Mouse (Mus musculus) adrenal gland, postnatal 36 days (tissue): ENCODE results near the gene Psat1. TPM values are rescaled to one million over a fixed set of nuclear protein-coding genes. Genes with fewer than 3 reads are reported as not detected.

ENCODE experiments used
- DNase-seq, 2 experiments: peaks; one replicate each; pipeline ENCODE4 v3.0.0; 2021; ENCODE audit warnings: mixed read lengths in 1 of 2
- long read RNA-seq, 2 experiments: library from polyadenylated mRNA; stranded (forward); transcript quantifications; one replicate each; pipeline ENCODE4 v2.0.0; 2021; ENCODE audit warnings: borderline sequencing depth in 2 of 2
- total RNA-seq, 2 experiments: library from RNA; stranded (reverse); gene quantifications; 2 replicates each; pipeline ENCODE4 v1.2.3; 2021

The Psat1 gene
- total RNA-seq = 100 to 1,000 TPM in 1 of 2 experiments, 10 to 100 TPM in 1; 80.4 to 224 TPM
- long read RNA-seq, experiment 1, transcript Psat1-201 (9 exons, 2,617 nt) = major isoform, 117 of 126 reads
- long read RNA-seq, experiment 1, partial matches to known transcripts = 5 of 126 reads
- long read RNA-seq, experiment 1, other reads (novel, unspliced or antisense) = 3 of 126 reads
- long read RNA-seq, experiment 2, transcript Psat1-201 (9 exons, 2,617 nt) = major isoform, 33 of 38 reads
- long read RNA-seq, experiment 2, partial matches to known transcripts = 1 of 38 reads
- long read RNA-seq, experiment 2, other reads (novel, unspliced or antisense) = 3 of 38 reads

DNA sequence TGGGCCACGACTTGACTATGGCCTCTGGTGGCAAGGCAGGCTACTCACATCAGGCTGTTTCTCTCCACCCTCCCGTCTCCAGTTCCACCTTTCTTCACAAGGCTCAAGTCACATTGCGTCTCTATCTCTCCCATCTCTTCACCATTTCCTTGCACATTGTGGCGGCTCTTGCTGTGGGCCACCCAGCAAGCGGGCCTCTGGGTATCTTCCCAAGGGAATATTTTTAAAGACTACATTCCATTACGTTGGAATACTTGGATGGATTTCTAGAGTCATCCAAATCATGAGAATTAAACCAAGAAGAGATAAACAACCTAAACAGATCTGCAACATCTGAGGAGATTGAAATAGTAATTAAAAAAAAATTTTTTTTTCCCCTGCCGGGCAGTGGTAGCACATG, at the start of gene Psat1:
Gene Psat1 (minus strand): TSS at position 101 of the 400 bp plus-strand sequence.
- no peak for DNase-seq

DNA sequence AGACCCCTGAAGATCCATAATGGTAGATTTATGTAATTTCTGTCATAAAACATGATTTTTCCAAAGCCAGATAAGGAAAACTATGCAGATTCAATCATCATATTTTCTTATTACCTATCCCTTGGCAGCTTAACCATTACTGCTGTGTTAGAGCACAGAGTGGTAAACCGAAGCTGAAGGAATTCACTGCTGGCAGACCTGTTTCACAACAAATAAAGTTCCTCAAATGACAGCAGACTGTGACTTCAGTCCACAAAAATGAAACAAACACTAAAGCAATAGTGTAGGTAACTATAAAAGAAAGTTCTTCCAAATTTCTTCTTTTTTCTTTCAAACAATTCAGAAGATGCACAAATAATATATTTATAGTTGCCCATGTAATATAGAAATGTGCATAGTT, 43.0 kb upstream of the Psat1 start:
- no peak for DNase-seq

DNA sequence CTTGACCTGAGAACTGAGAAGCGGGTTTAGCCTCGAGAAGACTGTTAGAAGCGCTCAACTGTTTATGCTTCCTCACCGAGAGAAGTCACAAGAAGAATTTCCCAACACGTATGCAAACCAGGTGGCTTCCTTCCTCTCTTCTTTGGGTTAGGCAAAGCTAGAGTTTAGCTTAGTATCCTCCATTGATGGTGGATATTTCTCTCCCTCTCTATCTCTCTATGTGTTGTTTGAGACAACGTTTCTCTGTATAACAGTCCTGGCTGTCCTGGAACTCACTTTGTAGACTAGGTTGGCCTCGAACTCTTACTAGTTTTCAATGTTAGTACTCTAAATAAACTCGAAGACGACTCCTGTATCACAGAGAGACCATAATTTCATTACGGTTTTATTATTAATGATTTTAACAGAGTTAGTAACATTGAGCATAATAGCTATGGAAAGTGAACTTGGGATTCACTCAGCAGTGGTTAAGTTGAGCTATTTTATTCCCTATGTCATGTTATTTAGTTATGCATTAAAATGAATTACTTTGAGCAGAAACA, 38.1 kb upstream of the Psat1 start:
- DNase-seq = no peak

DNA sequence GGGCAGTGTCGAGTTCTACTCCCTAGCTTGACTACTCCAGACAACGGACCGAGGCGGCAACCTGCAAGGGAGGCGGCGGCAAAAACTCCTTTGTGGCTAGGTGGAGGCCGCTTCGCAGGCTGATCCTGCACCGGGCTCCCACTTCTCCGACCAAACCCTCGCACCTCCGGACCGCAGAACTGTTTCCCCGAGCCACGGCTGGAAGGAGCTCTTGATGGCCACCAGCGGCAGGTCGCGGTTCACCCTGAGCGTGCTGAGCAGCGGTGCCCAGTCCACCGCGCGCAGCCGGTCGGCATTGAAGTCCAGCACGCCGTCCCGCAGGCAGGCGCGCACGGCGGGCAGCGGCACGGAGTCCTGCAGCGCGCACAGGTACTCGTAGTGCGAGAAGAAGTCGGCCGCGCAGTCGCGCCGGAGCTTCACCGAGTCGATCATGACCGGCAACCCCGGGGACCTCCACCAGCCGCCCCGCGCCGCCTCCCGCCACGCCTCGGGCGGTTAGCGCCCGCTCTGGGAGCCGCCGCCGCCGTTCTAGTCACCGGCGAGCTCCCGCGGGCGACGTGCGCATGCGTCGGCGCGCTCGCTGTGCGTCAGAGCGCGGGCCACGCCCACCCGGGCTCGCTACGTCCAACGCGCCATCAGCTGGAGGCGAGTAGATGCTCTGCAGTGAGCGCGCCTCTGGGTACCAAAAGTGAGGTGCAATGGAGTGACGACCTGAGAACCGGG, 37.5 kb upstream of the Psat1 start, which contains the start of gene Cep78:
Gene Cep78 (minus strand): TSS at position 541 of the 723 bp plus-strand sequence.
- DNase-seq = peak; percentile 92 to 96

- no peak for DNase-seq
Measured at GRCm38 (mm10) chr19:15983739-15984344, 36.7 kb upstream of the Psat1 start.

- DNase-seq = no peak
Measured at GRCm38 (mm10) chr19:15982926-15983738, 36.0 kb upstream of the Psat1 start.

GRCm38 (mm10) chr19:15981861-15982260, 34.7 kb upstream of the Psat1 start:
- DNase-seq = peak; percentile 43 to 63

- no peak for DNase-seq
Measured at GRCm38 (mm10) chr19:15973365-15973764, 26.2 kb upstream of the Psat1 start.

GRCm38 (mm10) chr19:15965082-15965481, 17.9 kb upstream of the Psat1 start:
- DNase-seq = peak; percentile 36 to 52

DNA sequence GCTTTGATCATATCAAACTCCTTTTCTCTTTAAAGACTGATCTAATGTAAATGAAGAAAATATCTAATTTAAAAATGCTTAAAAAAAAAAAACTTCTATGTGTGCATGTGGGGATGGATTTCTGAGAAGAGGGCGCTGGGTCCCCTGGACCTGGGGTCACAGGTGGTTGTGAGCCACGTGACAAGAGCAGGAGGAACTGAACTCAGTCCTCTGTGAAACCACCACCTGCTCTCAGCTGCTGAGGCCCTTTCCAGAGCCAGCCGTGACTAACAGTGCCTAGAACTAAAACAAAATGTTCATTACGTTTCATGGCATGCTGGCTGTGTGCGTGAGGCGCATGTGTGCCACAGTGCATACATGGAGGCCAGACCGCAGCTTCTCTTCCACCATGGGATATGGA, 17.4 kb upstream of the Psat1 start:
- no peak for DNase-seq

DNA sequence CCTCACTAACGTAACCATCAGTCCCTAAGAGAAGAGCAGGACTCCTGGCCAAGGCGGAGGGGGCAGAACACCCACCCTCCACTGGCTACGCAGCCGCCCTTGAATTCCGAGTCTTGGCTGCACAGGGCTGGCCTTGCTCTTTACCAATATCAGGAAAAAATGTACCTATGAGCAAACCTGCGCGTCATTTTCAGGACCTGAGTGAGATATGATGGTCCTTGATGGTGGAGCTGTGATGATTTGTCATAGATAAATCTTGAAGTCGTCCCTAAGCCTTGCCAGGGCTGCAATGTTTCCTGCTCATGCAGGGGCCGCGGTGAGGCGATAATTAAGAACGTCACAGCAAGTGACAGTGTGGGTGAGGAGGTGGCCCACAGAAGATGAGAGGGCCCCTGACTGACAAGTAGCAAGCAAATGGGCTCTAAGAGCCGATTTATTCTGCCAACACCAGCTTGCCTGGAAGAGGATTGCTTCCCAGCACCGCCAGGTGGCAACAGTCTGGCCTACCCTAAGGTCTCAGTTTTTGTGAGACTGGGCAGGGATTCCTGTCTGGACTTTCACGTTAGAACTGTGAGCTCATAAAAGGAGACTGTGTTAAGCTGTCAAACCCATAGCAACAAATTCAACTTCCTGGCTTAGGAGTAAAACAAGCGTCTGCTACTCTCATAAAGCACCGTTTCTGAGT, 16.0 kb upstream of the Psat1 start:
- peak; percentile 58 to 59 for DNase-seq

DNA sequence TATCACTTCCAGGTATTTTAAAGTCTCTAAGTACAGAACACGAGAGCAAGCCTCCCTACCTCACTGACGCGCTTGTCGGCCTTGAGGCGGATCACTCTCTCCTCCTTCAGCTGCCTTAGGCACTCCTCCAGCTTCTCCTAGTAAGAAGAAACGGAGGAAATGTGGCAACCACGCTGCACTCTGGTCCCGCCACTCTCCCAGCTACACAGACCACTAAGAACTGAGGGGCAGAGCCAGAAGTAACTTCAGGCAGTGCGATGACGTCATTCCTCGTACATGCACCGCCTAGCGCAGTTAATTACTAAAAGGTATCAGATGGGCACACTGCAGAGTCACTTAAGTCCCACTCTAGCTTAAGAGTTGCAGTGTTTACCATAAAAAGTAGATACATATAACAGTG, 15.2 kb upstream of the Psat1 start:
- DNase-seq = peak in 1 of 2 experiments; percentile 23

GRCm38 (mm10) chr19:15950225-15950624, 3.1 kb upstream of the Psat1 start:
- no peak for DNase-seq

DNA sequence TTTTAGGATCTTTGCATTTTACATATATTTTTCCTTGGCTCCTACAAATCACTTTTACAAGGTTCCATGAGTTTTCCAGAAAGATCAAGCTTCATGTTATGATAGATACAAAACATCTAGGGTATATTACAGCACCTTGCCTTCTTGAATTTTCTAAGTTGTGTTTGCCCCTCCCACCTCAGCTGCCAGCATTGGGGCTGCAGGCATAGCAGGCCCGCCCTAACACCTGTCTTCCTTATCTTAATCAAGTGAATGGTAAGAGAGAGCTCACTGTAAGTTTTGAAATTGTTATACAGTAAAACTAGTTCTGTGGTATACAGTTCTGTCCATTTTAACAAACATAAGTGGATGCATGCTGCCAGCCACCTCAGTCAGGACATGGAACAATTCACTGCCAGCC, 1.7 kb upstream of the Psat1 start:
- no peak for DNase-seq

DNA sequence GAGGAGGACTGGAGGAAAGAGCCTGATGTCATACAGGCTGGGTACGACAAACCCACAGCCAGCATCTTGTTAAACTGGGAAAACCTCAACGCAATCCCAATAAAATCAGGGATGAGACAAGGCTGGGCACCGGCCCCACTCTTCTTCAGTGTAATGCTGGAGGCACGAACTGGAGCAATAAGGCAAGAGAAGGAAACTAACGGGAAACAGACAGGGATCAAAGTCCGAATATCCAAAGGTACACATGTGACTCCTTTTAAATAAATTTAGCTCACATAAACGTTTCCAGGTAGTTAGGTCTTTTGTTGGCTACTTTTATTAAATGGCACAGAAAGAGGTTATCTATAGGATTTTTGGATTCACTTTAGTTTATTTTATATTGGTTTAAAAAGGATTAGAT, 1.3 kb upstream of the Psat1 start:
- no peak for DNase-seq

GRCm38 (mm10) chr19:15946663-15947062, 474 bp downstream of the Psat1 start:
- peak; percentile 65 to 75 for DNase-seq

DNA sequence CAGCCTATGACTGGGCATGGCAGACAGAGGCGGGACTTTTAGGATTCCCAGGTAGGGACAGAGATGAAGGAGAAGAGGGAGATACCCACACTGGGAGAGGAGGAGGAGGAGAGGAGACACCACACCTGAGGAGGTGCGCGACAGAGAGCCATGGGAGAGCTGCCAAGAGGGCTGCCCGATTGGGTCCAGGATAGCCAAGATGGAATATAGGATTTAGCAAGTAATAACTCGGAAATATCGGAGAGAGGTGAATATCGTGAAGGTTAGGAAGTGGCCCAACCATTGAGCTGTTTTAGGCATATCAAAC, 4.1 kb downstream of the Psat1 start:
- no peak for DNase-seq

DNA sequence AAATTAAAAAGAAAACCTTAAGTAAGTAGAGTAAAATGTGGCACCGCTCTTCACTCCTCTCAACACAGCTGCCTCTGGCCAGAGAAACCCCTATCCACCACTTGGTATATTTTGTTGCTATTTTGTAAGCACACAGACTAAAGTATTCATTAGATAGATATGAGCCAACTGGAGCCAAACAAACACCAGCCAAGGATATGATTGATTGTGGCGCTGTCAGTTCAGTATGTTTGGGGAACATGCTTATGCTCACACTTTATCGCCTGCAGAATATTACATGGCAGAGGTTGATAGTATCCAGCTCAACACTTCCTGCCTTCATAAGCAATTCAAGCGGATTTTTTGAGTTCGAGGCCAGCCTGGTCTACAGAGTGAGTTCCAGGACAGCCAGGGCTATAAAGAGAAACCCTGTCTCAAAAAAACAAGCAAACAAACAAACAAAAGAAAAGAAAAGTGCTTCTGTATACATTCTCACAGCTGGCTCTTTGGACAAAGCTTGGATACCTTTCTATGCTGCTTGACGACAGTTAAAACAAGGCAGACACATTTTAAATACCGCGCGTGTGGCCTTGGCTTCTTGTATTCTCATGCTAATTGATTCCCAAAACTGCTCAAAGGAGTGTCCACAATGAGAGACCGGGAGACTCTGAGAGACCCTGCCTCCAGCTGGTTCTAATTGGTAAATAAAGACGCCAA, 4.6 kb downstream of the Psat1 start:
- no peak for DNase-seq

DNA sequence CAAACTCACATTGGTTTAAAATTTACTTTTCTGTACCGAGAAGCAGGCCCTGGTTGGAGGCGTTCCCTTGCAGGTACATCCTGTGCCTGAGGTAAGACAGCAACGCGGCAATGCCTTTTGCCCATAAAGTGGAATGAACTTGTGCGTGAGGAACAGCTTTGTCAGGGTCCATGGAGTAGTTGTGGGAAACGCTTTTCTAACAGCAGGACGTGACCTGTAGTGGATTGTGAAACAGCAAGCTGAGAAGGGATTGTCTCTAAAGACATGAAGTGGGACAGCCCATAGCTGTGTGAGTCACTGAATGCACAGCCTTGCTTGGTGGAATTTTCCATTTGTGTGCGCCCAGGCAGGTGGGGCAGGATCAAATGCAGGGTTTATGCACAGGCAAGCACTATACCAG, 5.7 kb downstream of the Psat1 start:
- peak; percentile 55 for DNase-seq

DNA sequence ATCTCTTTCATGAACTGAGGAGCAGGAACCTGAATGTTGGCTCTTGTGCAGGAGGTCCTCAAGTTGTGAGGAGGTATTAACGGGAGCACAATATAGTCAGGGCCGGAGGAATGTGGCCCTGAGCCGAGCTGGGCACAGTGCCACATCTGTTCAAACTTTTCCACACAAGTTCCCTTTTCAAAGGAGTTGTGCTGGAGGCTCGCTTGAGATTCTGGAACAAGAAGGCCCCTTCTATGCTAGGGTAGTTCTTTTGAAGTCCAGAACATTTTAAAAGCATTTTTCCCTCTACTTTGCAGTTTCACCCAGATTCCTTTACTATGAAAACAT, 21.5 kb downstream of the Psat1 start:
- peak; percentile 87 to 89 for DNase-seq
